Mouse (Mus musculus) heart, adult 11 months (tissue): ENCODE measurements at regions not wholly inside any gene's neighbourhood (a gene's known extent, or its start where the extent isn't known, plus 50 kb on each side); places are given as distances from the start of the nearest gene placed in this dataset.

Experiments used
- DNase-seq: peaks from one replicate; pipeline ENCODE4 v3.0.0; 2022

DNA sequence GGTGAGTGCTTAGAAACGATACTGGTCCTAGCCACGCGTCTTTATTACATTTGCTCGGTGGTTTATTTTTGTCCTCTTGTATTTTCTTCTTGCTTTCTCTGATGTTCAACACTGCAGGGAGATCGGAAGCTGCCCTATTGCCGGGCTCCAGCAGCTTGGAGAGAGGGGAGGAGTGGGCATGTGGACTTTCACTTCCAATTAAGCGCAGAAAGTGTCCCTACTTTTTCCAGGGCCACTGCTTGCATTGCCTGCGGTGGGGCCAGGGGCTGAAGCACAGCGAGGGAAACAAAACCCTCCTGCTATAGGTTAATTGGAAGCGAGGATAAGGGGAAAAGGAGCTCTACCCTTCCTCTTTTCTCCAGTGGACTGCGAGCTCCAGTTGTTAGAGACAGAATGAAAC lies 114.4 kb upstream of the Cdh6 start:
- no peak for DNase-seq

DNA sequence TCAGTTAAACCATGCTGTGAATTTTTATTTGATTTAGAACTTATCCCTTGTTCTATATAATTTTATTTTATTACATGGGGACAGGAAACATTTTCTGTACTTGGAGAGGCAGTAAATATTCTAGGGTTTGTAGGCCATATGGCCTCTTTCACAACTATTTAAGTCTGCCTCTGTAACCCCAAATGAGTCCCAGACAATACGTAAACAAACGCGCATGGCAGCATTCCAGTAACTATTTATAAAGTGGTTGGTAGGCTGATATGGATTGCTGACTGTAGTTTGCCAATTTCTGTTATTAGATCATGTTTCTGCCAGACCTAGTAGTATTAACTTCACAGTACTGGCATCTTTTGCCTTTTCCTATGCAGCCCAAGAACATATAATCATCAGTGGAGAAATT lies 111.9 kb upstream of the Cdh6 start:
- DNase-seq, result peak; percentile 87

- DNase-seq, result peak; percentile 87
Measured at GRCm38 (mm10) chr15:13284219-13284618, 110.7 kb upstream of the Cdh6 start.

- DNase-seq, result no peak
Measured at GRCm38 (mm10) chr15:13283106-13283505, 109.6 kb upstream of the Cdh6 start.

DNA sequence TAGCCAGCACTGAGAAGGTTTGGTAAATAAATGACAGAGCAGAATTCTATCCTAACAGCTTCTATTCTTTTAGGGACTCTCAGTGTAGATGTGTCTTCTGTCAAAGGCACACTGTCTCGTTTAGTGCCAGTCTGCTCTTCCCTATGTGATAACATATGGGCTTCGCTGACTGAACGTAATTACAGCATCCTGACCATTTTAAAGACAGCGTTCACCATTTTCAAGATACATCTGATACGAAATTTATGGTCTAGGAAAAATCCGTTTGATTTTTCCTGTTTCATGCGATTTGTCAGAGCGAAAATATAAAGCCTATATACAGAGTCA lies 103.4 kb upstream of the Cdh6 start:
- DNase-seq, result no peak

DNA sequence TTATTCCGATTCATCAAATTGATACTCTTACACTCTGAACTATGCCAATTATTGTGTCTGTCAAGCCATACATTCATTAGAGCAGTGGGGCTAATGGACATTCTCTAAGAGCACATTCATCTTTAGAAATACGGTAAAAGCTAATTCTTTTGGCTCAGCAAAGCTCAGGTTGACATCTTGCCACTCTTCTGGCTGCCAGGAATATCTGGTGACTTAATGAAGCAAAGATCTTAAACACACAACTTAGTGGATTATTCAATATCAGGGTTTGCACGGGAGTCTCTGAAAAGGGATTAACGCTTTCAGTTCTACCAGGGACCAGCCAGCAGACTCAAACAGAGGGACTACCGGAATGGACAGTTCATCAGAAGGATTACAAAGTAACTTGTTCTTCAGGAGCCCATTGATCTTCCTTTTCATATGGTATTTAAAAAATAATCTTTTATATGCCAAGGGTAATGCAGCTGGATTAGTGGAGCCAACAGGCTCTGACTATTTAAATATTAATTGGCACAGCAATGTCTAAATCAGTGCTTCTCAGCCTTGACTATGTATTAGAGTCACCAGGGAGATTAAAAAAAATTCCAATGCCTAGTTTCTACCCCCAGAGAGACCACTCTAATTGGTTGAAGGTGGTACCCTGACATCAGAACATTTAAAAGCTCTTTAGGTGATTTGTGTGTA lies 102.9 kb upstream of the Cdh6 start:
- no peak for DNase-seq

DNA sequence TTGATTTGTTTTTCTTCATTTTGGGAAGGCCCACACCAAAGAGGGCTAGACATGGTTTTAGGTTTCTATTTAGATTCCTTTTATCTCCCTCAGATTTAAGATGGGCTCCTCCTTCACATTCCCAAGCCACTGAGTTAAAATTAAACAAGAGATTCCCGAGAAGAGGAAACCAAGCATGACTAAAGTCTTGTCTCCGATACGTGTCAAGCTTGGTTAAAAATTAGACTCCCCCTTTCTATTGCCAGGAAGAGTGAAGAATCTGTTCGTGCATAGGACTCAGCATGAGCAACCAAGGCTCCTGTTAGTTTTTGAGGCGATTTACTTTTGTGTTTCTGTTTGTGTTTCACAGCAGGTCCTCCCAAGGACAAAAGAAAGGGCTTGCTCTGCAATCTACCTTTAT lies 101.9 kb upstream of the Cdh6 start:
- DNase-seq, result peak; percentile 27

DNA sequence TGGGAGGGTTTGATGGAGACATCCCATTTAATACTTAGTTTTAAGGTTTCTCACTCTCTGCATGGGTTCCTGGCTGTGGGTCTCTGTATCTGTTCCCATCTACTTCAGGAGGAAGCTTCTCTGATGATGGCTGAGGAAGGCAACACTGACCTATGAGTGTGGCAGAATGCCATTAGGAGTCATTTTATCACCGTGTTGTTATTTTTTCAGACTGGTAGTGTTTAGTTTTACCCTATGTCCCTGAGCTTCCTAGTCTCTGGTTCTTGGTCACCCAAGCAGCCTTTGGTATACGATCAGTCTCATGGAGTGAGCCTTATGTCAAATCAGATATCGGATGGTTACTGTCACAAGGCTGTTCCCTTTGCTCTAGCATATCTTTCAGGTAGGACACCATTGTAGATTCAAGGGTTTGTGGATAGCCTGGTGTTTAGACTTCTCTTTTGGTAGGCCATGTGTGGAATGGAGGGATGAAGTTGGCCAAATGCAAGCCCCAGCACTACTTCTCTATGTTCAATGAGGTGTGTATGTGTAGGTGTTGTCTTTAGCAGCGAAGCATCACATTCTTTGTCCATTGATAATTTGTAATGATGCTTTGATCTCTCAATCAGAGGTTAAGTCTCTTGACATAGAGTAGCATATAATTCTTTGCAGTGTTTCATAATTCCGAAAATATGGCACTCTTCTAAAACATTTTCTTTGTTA lies 101.0 kb upstream of the Cdh6 start:
- DNase-seq, result peak; percentile 72

- DNase-seq, result no peak
Measured at GRCm38 (mm10) chr15:13246053-13246696, 72.7 kb upstream of the Cdh6 start.

GRCm38 (mm10) chr15:13244306-13244705 lies 70.8 kb upstream of the Cdh6 start:
- DNase-seq, result no peak

DNA sequence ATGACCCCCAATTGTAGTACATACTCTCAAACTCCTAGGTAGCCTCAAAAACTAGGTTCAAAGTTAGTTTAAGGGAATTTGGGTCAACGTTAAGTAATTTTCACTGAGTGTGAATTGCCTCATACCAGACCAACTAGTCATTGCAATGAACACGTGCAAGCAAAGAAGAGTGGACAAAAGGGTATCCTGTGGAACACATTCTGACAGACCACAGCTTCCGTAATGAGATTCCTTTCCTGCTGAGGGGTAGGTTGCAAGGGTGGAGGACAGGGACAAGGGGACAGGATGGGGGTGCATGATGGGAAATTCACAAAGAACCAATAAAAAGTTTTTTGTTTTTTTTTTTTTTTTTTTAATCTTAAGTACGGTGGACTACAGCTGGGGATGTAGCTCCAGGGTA lies 70.1 kb upstream of the Cdh6 start:
- DNase-seq, result no peak

DNA sequence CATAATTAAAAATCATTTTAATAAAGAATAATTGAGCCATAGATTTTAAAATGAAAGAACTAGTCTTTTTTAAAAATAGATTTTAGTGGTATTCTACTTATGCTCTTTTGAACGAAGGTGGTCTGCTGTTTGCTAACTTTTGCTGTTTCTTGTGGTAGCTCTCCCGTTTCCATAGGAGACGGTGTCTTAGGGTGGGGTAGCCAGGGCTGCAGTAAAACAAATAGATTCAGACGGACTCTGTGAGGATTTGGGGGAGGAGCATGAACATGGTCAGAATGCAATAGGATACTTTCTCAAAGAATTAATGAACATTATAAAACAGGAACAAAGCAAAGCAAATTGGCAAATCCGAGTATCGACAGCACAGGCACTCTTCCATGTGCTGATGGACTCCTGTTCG lies 67.5 kb upstream of the Cdh6 start:
- DNase-seq, result no peak

- peak; percentile 24 for DNase-seq
Measured at GRCm38 (mm10) chr15:13236869-13237507, 63.5 kb upstream of the Cdh6 start.

GRCm38 (mm10) chr15:13232567-13233259 lies 59.2 kb upstream of the Cdh6 start:
- peak; percentile 17 for DNase-seq

DNA sequence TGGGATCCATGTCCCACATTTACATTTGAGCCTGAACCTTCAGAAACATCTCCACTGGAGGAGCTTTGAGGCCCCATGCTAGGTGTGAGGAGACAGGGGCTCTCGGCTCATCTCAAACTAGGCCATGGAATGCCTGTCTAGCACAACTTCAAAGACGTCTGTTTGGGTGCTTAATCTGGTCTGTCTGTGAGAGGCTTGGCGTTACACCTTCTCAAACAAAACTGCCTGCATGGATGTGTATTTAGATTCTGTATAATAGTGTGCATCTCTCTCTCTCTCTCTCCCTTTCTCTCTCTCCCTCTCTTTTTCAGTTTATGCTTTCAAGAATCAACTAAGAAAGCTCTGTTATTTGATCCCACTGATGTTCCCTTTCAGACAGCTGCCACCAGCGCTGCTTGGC lies 58.1 kb upstream of the Cdh6 start:
- DNase-seq, result peak; percentile 4

DNA sequence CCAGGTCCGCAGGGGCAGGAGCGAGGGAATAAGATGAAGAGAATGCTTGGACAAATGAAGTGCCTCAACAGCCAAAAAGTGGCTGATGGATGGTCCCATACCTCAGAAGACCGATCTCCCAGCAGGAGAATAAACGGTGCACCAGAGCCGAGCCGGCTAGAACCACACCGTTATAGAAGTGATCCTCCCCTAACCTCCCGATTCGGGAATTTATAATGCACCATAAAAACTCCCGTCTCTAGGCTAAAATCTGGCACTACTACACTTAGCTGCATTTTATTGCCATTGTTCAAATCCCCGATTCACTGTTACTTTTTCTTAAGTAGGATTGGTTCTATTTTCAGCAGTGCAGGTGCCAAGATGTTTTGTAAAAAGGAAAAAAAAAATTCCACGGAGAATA lies 54.6 kb upstream of the Cdh6 start:
- peak; percentile 46 for DNase-seq
